Mouse (Mus musculus): Measurements from ENCODE around the gene Pik3ap1.

DNA sequence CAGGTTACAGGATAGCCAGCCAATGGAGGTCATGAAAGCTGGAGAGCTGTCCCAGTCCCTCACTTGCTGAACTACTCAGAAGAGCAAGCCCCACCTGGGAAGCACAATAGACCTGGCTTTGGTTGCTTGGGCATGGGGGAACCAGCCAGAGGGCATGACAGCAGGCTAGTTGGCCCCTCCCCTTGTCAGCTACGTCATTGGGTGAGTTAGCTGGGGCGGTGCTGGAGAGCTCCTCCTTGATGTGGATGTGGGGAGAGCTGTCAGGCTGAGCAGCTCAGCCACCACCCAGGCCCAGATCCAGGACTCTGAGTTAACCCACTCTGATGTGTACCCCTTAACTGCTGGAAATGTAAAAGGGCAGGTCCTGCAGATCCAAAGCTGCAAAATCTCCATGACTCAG lies 24.4 kb downstream of the Pik3ap1 start:
- TF ChIP-seq POLR2A (IDR thresholded peaks at IDR 0.05; ENCODE audit: borderline replicate concordance, control insufficient read depth, low read depth, low read length) (no peak), CTCF (IDR thresholded peaks at IDR 0.05; ENCODE audit: control insufficient read depth, insufficient read depth, low read length) (no peak)

Measured in bone marrow, adult 2 months (tissue).